Mouse (Mus musculus) thymus, postnatal 36 days (tissue): ENCODE results near the gene Cops8.

ENCODE experiments used
- DNase-seq, 2 experiments: peaks; one replicate each; pipeline ENCODE4 v3.0.0; 2022; ENCODE audit warnings: mixed read lengths in 2 of 2

Gene Cops8

DNA sequence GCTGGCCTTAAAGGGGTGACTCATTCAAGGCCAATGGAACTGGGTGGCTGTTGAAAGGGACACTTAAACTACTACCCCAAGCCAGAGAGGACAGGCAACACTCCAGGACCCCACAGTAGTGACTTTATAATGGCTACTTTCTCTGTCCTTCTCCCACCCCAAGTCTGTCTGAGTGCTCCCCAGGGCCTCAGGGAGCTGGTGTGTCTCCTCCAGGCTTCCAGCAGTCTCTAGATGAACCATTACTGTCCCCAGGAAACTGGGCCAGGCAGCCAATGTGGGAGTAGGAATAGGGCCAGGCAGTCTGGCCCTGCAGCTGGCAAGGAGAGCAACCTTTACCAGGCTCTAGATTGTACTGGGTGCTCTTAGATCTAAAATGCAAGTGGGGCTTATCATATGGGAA is 49.0 kb downstream of the Cops8 start:
- no peak for DNase-seq

DNA sequence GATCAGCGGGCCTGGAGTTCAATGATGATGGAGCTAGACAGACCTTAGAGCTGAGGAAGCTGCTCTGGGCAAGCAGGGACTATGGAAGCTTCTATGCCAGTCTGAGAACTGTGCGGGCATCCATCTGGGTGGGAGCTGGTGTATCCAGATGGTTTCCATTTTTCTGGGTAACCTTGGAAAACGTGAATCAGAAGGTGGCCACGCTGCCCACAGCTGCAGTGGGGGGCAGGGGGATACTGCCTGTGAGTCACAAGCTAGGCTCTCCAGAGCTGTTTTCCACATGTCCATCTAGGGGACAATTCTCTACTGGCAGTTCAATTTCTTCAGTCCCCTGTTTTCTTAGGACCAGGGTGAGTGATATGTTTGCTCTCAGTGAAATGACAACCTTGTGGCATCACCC is 49.8 kb downstream of the Cops8 start:
- DNase-seq: no peak

DNA sequence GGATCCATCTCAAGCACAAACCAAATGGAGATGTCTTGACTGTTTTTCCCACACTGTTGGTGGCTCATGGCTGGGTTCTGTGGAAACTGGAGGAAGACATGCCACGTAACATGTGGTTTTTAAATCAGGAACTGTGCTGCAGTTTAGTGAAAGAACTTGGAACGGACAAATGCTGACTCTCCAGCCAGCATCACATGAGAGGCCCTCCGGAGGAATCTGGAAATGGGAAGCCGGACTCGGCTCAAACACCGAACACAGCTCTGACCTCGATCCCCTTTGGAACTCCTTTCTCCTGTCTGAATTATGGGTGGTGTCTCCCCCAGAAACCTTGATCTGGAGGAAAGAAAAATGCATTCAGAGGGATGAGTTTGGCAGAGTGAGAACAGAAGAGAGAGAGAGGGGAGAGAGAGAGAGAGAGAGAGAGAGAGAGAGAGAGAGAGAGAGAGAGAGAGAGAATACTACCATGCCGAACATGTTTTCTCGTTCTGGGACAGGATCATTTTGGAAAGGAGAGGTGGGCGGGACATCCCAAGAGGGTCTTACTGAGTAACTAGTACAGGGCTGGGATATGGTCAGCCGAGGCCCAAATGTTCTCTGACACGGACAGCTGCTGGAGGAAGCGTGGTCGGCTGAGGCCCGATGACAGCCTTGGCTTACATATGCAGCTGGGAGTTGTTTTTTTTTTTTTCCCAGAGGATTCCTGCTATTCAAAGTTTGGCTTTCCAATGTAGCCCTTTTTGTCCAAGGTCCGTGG is 53.9 kb downstream of the Cops8 start:
- no peak for DNase-seq

DNA sequence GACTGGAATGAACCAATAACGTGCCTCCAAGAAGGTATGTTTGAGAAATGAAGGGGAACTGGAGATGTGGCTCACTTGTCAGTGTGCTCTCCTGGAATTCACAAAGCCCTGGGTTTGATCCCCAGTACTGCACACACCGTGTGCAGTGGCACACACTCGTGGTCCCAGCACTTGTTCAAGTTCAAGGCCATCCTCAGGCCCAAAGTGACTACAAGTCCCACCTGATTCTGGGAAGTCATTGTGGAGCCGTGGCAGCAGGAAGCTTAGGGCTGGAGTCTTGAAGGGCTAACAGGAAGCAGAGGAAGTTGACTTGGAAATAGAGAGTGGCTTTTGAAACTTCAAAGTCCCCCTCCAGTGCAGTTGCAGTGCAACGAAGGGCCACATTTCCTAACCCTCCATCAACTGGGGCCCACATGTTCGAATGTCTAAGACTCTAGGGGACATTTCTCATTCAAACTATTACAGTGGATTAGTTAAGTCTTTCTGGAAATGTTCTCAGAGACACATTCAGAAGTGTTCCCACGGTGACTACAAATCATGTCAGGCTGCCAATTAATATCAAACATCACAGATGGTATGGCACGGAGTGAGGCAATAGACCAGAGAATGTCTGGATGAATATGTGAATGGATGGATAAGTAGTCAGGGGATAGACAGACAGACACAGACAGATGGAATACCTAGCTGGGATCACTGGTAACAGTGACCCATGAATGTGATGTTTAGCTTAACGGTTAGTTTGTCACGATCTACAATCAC is 54.7 kb downstream of the Cops8 start:
- no peak for DNase-seq

DNA sequence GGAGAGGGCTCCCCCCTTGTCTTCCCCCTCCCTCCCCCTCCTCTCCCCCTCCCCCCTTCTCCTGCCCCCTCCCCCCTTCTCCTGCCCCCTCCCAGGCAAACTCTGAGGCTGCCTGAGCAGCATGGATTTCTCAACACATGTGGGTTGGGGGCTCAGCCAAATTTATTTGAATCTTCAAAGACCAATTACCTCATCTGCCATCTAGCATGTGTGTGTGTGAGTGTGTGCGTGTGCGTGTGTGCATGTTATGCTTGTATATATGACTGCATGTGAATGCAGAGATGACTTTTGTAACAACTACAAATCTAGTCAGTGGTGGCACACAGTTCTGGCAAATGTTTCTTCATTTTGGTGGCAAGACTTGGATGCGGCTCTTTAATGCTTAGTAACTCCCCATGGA is 55.8 kb downstream of the Cops8 start:
- no peak for DNase-seq

DNA sequence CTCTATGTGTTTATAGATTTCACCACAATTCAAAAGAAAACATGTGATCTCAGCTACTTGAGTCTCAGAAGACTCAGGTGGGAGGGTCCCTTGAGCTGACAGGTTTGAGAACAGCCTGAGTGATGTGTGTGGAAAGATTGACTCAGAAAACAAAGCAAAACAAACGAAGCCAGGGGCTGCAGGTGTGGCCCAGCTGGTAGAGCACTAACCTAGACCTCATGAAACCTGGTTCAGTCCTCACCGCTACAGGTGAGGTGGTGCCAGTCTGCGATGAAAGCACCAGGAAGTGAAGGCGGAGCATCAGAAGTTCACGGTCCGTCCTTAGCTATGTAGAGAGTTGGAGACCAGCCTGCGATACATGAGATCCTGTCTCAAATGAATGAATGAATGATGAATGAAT is 57.4 kb downstream of the Cops8 start:
- DNase-seq: no peak

DNA sequence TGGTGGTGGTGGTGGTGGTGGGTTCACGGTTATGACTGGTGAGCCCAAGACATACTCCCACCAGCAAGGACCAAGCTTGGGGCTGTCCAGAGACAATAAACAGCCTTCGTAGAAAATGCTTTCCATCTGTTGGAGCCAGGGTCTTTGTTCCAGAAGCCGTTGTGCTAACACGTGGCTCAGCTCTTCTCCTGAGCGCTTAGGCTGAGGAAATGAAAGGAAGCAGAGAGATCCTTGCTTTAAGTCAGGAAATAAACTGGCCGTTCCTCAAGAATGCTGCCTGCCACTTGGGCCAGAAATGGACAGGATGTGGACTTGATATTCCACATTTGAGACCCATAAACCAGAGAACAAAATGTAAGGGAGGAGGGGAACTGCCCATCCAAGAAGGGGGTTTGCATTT is 59.7 kb downstream of the Cops8 start:
- DNase-seq: no peak
